Mouse (Mus musculus): ENCODE measurements around the gene Fer1l4. TPM values are rescaled to one million over a fixed set of nuclear protein-coding genes. Genes with fewer than 3 reads are reported as not detected.

Gene Fer1l4
- polyA plus RNA-seq, 1 experiment from 2014 or later: 10.1 TPM

- Histone ChIP-seq H3K4me3 (ENCODE audit: low read depth, low read length) (no peak overlapping the region), H3K36me3 (ENCODE audit: control insufficient read depth, insufficient read depth, low read length) (peaks cover 13% of the 10 kb centered on the region), H3K27me3 (ENCODE audit: control insufficient read depth, insufficient read depth, low read length) (no peaks in the 10 kb centered on the region), H3K27ac (replicated peaks) (no peak overlapping the region), H3K4me1 (replicated peaks; ENCODE audit: control insufficient read depth, insufficient read depth) (no peaks in the 10 kb centered on the region), H3K9ac (ENCODE audit: low read length) (no peak overlapping the region; the same call in 1 of the 2 replicates), H3K4me2 (replicated peaks; ENCODE audit: low read depth) (no peak overlapping the region), H3K9me3 (ENCODE audit: control insufficient read depth, low read length) (no peaks in the 10 kb centered on the region)
- WGBS: 40% methylated on average over 4 of the region's 4 CpGs
- TF ChIP-seq EP300 (optimal IDR thresholded peaks at IDR 0.05) (no peak), CTCF (IDR thresholded peaks at IDR 0.05; ENCODE audit: low read depth) (no peak)
- DNase-seq (ENCODE audit: low spot score): no peak
- no peak for ATAC-seq (ENCODE audit: low FRiP score, low TSS enrichment)
Measured at GRCm38 (mm10) chr2:156079674-156080073, 26.9 kb upstream of the Fer1l4 start.

DNA sequence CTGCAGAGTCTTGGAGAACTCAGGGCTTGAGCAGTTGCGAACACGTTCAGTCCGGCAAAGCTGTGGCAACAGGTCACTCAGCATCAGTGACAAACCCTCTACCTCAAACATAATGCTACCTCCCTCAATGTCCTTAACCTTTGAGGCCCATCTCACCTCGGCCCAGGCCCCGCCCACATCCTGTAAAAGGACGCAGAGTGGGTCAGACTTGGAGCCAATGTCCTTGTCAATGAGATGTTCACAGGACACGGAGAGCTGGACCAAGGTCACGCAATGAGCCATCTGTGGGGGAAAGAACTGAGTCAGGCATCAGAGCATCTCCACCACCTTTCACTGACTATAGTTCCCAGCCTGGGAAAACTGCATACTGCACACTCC lies 26.4 kb upstream of the Fer1l4 start:
- Histone ChIP-seq H3K4me1 (replicated peaks; ENCODE audit: control insufficient read depth, insufficient read depth) (no peaks in the 10 kb centered on the region), H3K4me3 (ENCODE audit: low read depth, low read length) (no peak overlapping the region), H3K27me3 (ENCODE audit: control insufficient read depth, insufficient read depth, low read length) (no peaks in the 10 kb centered on the region), H3K9ac (ENCODE audit: low read length) (no peak overlapping the region), H3K4me2 (replicated peaks; ENCODE audit: low read depth) (no peak overlapping the region), H3K36me3 (ENCODE audit: control insufficient read depth, insufficient read depth, low read length) (peaks cover 16% of the 10 kb centered on the region), H3K27ac (replicated peaks) (no peak overlapping the region), H3K9me3 (ENCODE audit: control insufficient read depth, low read length) (no peaks in the 10 kb centered on the region)
- no peak for TF ChIP-seq EP300 (optimal IDR thresholded peaks at IDR 0.05)
- TF ChIP-seq CTCF (IDR thresholded peaks at IDR 0.05; ENCODE audit: low read depth): no peak
- DNase-seq (ENCODE audit: low spot score) (no peak), ATAC-seq (ENCODE audit: low FRiP score, low TSS enrichment) (no peak)
- WGBS: 83% methylated on average over 8 of the region's 8 CpGs

DNA sequence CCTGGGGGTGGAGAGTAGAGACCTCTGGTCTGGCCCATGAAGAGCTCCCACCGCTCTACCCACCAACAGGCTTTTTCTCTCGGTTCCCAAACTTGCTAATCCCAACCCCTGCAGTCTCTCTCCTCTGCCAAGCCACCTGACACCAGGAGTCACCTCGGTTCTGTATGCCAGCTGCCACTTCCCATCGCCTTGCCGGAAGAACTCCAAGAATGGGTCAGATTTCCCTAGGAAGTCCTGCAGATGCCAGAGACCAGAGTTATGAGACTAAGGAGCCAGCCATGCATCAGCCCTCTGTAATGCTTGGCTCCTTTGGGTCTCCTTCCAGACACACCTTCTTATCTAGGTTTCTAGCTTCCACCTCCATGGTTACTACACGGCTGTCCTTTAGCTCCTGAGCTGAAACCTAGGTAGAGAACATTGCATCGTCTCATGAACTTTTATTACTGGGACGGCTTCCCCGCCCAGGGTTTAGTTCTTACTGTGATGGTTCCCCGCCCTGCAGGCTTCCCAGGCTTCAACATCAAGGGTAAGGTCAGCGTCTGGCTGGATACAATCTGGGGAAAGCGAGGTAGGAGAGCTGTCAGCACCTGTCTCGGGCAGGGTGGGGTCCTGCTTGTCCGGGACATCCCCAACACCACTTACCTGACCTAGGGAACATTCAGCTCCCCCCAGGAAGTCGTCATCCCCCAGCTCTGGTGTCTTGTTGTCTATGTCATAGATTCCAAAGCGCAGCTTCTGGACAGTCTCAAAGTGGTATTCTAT lies 25.9 kb upstream of the Fer1l4 start:
- H3K4me1 ChIP-seq (replicated peaks; ENCODE audit: control insufficient read depth, insufficient read depth): no peaks in the 10 kb centered on the region
- H3K9ac ChIP-seq (ENCODE audit: low read length): no peak overlapping the region
- TF ChIP-seq CTCF (IDR thresholded peaks at IDR 0.05; ENCODE audit: low read depth) (no peak), EP300 (optimal IDR thresholded peaks at IDR 0.05) (no peak)
- peaks cover 19% of the 10 kb centered on the region for H3K36me3 ChIP-seq (ENCODE audit: control insufficient read depth, insufficient read depth, low read length)
- no peak for DNase-seq (ENCODE audit: low spot score)
- H3K9me3 ChIP-seq (ENCODE audit: control insufficient read depth, low read length): no peaks in the 10 kb centered on the region
- WGBS: 85% methylated on average over 16 of the region's 16 CpGs
- H3K27me3 ChIP-seq (ENCODE audit: control insufficient read depth, insufficient read depth, low read length): no peaks in the 10 kb centered on the region
- H3K27ac ChIP-seq (replicated peaks): no peak overlapping the region
- ATAC-seq (ENCODE audit: low FRiP score, low TSS enrichment): no peak
- H3K4me2 ChIP-seq (replicated peaks; ENCODE audit: low read depth): no peak overlapping the region
- no peak overlapping the region for H3K4me3 ChIP-seq (ENCODE audit: low read depth, low read length)

DNA sequence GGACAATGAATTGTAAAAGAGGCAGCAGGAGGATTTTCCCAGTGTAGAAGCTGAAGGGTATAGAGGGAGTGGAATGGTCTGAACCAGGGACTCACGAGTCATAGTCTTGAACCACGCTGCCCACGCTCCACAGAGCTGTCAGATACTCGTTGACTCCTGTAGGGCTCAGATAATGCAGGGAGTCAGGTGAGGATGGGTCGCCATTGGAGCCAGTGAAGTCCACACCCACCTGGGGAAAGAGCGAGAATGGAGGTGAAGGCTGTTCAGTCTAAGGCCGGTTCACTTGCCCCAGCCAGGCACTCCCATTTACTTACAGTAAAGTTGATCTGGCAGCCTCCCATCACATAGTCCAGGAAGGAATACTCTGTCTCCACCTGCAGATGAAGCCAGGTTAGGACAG lies 24.7 kb upstream of the Fer1l4 start:
- Histone ChIP-seq H3K4me3 (ENCODE audit: low read depth, low read length) (no peak overlapping the region), H3K36me3 (ENCODE audit: control insufficient read depth, insufficient read depth, low read length) (peaks cover 24% of the 10 kb centered on the region), H3K9me3 (ENCODE audit: control insufficient read depth, low read length) (no peaks in the 10 kb centered on the region), H3K4me1 (replicated peaks; ENCODE audit: control insufficient read depth, insufficient read depth) (no peaks in the 10 kb centered on the region), H3K9ac (ENCODE audit: low read length) (no peak overlapping the region), H3K27me3 (ENCODE audit: control insufficient read depth, insufficient read depth, low read length) (no peaks in the 10 kb centered on the region), H3K27ac (replicated peaks) (no peak overlapping the region), H3K4me2 (replicated peaks; ENCODE audit: low read depth) (no peak overlapping the region)
- TF ChIP-seq EP300 (optimal IDR thresholded peaks at IDR 0.05) (no peak), CTCF (IDR thresholded peaks at IDR 0.05; ENCODE audit: low read depth) (peak; percentile 47)
- WGBS: 87% methylated on average over 7 of the region's 7 CpGs
- no peak for DNase-seq (ENCODE audit: low spot score)
- ATAC-seq (ENCODE audit: low FRiP score, low TSS enrichment): peak; percentile 39; the same call in 1 of the 2 replicates

GRCm38 (mm10) chr2:156073725-156074124 lies 21.0 kb upstream of the Fer1l4 start:
- Histone ChIP-seq H3K27ac (replicated peaks) (no peak overlapping the region), H3K4me1 (replicated peaks; ENCODE audit: control insufficient read depth, insufficient read depth) (no peaks in the 10 kb centered on the region), H3K4me2 (replicated peaks; ENCODE audit: low read depth) (no peak overlapping the region), H3K9me3 (ENCODE audit: control insufficient read depth, low read length) (no peaks in the 10 kb centered on the region), H3K27me3 (ENCODE audit: control insufficient read depth, insufficient read depth, low read length) (no peaks in the 10 kb centered on the region), H3K9ac (ENCODE audit: low read length) (no peak overlapping the region), H3K36me3 (ENCODE audit: control insufficient read depth, insufficient read depth, low read length) (peaks cover 25% of the 10 kb centered on the region), H3K4me3 (ENCODE audit: low read depth, low read length) (no peak overlapping the region)
- TF ChIP-seq EP300 (optimal IDR thresholded peaks at IDR 0.05): no peak
- TF ChIP-seq CTCF (IDR thresholded peaks at IDR 0.05; ENCODE audit: low read depth): no peak
- ATAC-seq (ENCODE audit: low FRiP score, low TSS enrichment): no peak
- no peak for DNase-seq (ENCODE audit: low spot score)
- WGBS: 71% methylated on average over 15 of the region's 15 CpGs

GRCm38 (mm10) chr2:156071236-156071635 lies 18.5 kb upstream of the Fer1l4 start:
- no peaks in the 10 kb centered on the region for H3K9me3 ChIP-seq (ENCODE audit: control insufficient read depth, low read length)
- ATAC-seq (ENCODE audit: low FRiP score, low TSS enrichment) (no peak), DNase-seq (ENCODE audit: low spot score) (no peak)
- H3K27ac ChIP-seq (replicated peaks): no peak overlapping the region
- H3K9ac ChIP-seq (ENCODE audit: low read length): no peak overlapping the region
- no peak overlapping the region for H3K4me3 ChIP-seq (ENCODE audit: low read depth, low read length)
- 94% methylated on average over 10 of the region's 10 CpGs for WGBS
- no peak overlapping the region for H3K4me2 ChIP-seq (replicated peaks; ENCODE audit: low read depth)
- H3K4me1 ChIP-seq (replicated peaks; ENCODE audit: control insufficient read depth, insufficient read depth): no peaks in the 10 kb centered on the region
- H3K36me3 ChIP-seq (ENCODE audit: control insufficient read depth, insufficient read depth, low read length): peaks cover 21% of the 10 kb centered on the region
- TF ChIP-seq CTCF (IDR thresholded peaks at IDR 0.05; ENCODE audit: low read depth): no peak
- no peak for TF ChIP-seq EP300 (optimal IDR thresholded peaks at IDR 0.05)
- no peaks in the 10 kb centered on the region for H3K27me3 ChIP-seq (ENCODE audit: control insufficient read depth, insufficient read depth, low read length)

All from stomach, postnatal 0 days (tissue).